Mouse (Mus musculus): ENCODE data around the gene Cldn13. TPM values are rescaled to one million over a fixed set of nuclear protein-coding genes. Genes with fewer than 3 reads are reported as not detected.

Cldn13 gene
- total RNA-seq, 1 experiment, result not detected

DNA sequence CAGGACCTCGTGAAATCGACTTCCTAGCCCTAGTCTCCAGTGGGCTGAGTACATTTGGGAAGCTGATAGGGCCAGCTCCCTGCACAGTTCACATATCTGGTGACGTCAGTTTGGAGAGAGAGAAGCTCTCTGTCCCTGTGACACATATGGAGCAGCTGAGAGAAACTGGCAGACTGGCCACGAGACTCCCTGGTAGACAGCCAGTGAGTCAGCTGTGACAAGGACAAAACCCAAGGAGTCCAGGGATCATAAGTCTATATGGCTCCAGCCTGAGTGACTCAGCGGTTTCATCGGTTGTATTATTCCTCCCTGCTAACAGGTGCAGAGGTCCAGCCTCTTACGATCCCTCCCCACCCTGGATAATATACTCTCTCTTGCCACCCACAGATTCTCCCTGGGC lies 43.8 kb upstream of the Cldn13 start:
- no peak for TF ChIP-seq ZNF384 (IDR thresholded peaks at IDR 0.05; ENCODE audit: low read depth, low read length)
- 0 out of 2 replicates have a peak, but pooled peaks have one; percentile 22 for TF ChIP-seq MAFK (IDR thresholded peaks at IDR 0.05; ENCODE audit: insufficient read depth, low read depth, low read length)
- in situ Hi-C loops (cut with MboI; ENCODE audit: low sequenced_read_pairs in 2 of 2, unreplicated experiment in 2 of 2), result no loop called here
- DNase-seq (ENCODE audit: low read depth, low spot score), result no peak

GRCm38 (mm10) chr5:134955491-134955890 lies 40.2 kb upstream of the Cldn13 start:
- no peaks in the 10 kb centered on the region for H3K9me3 ChIP-seq (ENCODE audit: control insufficient read depth, insufficient read depth, low read depth, low read length)
- no peaks in the 10 kb centered on the region for H3K36me3 ChIP-seq (ENCODE audit: control insufficient read depth, insufficient read depth, low read length, poor library complexity, severe bottlenecking)
- H3K27ac ChIP-seq (ENCODE audit: insufficient read depth, low read depth, low read length, poor library complexity, severe bottlenecking), result no peak overlapping the region
- H3K9ac ChIP-seq (ENCODE audit: insufficient read depth, low read depth, low read length, poor library complexity, severe bottlenecking), result no peak overlapping the region
- in situ Hi-C loops (cut with MboI; ENCODE audit: low sequenced_read_pairs in 2 of 2, unreplicated experiment in 2 of 2), result no loop called here
- H3K4me3 ChIP-seq (ENCODE audit: insufficient read depth in 1 of 2, low read depth in 1 of 2, low read length in 2 of 2, poor library complexity in 1 of 2, severe bottlenecking in 1 of 2), result no peak overlapping the region
- TF ChIP-seq ZNF384 (IDR thresholded peaks at IDR 0.05; ENCODE audit: low read depth, low read length), result no peak
- TF ChIP-seq HCFC1 (IDR thresholded peaks at IDR 0.05; ENCODE audit: borderline replicate concordance, insufficient read depth, low read length), result no peak
- no peak for TF ChIP-seq MAFK (IDR thresholded peaks at IDR 0.05; ENCODE audit: insufficient read depth, low read depth, low read length)
- no peak for TF ChIP-seq CHD2 (IDR thresholded peaks at IDR 0.05; ENCODE audit: low read depth, low read length)
- TF ChIP-seq ZC3H11A (IDR thresholded peaks at IDR 0.05; ENCODE audit: borderline replicate concordance, low read depth, low read length), result no peak
- H3K4me1 ChIP-seq (ENCODE audit: control insufficient read depth in 2 of 2, insufficient read depth in 2 of 2, low read length in 2 of 2, poor library complexity in 1 of 2), result peaks cover 7 to 38% of the 10 kb centered on the region in 2 experiments; a peak in 3 of 4 replicates
- no peak for DNase-seq (ENCODE audit: low read depth, low spot score)

More for the DNA sequence above, 43.8 kb upstream of the Cldn13 start:
- Histone ChIP-seq H3K4me1 (ENCODE audit: control insufficient read depth in 2 of 2, insufficient read depth in 2 of 2, low read length in 2 of 2, poor library complexity in 1 of 2) (peaks cover 3 to 29% of the 10 kb centered on the region in 2 experiments; a peak in 3 of 4 replicates), H3K4me3 (ENCODE audit: insufficient read depth in 1 of 2, low read depth in 1 of 2, low read length in 2 of 2, poor library complexity in 1 of 2, severe bottlenecking in 1 of 2) (no peak overlapping the region), H3K9me3 (ENCODE audit: control insufficient read depth, insufficient read depth, low read depth, low read length) (no peaks in the 10 kb centered on the region), H3K9ac (ENCODE audit: insufficient read depth, low read depth, low read length, poor library complexity, severe bottlenecking) (no peak overlapping the region), H3K27ac (ENCODE audit: insufficient read depth, low read depth, low read length, poor library complexity, severe bottlenecking) (no peak overlapping the region), H3K36me3 (ENCODE audit: control insufficient read depth, insufficient read depth, low read length, poor library complexity, severe bottlenecking) (no peaks in the 10 kb centered on the region)

- in situ Hi-C loops (cut with MboI; ENCODE audit: low sequenced_read_pairs in 2 of 2, unreplicated experiment in 2 of 2), result no loop called here
- no peaks in the 10 kb centered on the region for H3K36me3 ChIP-seq (ENCODE audit: control insufficient read depth, insufficient read depth, low read length, poor library complexity, severe bottlenecking)
- peak overlapping the region; percentile 73 for H3K27ac ChIP-seq (ENCODE audit: insufficient read depth, low read depth, low read length, poor library complexity, severe bottlenecking)
- H3K4me1 ChIP-seq (ENCODE audit: control insufficient read depth in 2 of 2, insufficient read depth in 2 of 2, low read length in 2 of 2, poor library complexity in 1 of 2), result peaks cover 7 to 38% of the 10 kb centered on the region in 2 experiments
- no peak for DNase-seq (ENCODE audit: low read depth, low spot score)
- no peaks in the 10 kb centered on the region for H3K9me3 ChIP-seq (ENCODE audit: control insufficient read depth, insufficient read depth, low read depth, low read length)
- peak overlapping the region; percentile 66 for H3K9ac ChIP-seq (ENCODE audit: insufficient read depth, low read depth, low read length, poor library complexity, severe bottlenecking)
- TF ChIP-seq CHD2 (IDR thresholded peaks at IDR 0.05; ENCODE audit: low read depth, low read length) (no peak), ZNF384 (IDR thresholded peaks at IDR 0.05; ENCODE audit: low read depth, low read length) (no peak), MAFK (IDR thresholded peaks at IDR 0.05; ENCODE audit: insufficient read depth, low read depth, low read length) (no peak), HCFC1 (IDR thresholded peaks at IDR 0.05; ENCODE audit: borderline replicate concordance, insufficient read depth, low read length) (no peak), ZC3H11A (IDR thresholded peaks at IDR 0.05; ENCODE audit: borderline replicate concordance, low read depth, low read length) (no peak)
- H3K4me3 ChIP-seq (ENCODE audit: insufficient read depth in 1 of 2, low read depth in 1 of 2, low read length in 2 of 2, poor library complexity in 1 of 2, severe bottlenecking in 1 of 2), result peak overlapping the region; percentile 47 to 49
Measured at GRCm38 (mm10) chr5:134951053-134951884, 35.9 kb upstream of the Cldn13 start.

DNA sequence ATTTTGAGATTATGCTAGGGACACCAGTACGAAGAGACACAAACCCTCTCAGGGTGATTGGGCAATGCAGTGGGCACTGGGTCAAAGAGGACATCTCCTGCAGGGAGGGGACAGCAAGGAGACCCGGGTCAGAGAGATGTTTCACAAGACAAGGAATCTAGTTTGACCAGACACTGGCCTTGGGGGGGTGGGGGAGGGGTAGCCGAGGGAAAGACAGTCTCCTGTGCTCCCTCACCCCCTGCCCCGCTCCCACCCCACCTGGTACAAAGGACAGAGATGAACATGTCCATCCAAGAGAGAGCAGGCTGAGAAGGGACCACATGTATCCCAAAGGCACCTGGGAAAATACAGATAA lies 32.7 kb upstream of the Cldn13 start:
- in situ Hi-C loops (cut with MboI; ENCODE audit: low sequenced_read_pairs in 2 of 2, unreplicated experiment in 2 of 2), result no loop called here
- TF ChIP-seq CHD2 (IDR thresholded peaks at IDR 0.05; ENCODE audit: low read depth, low read length), result no peak
- no peak for TF ChIP-seq MAFK (IDR thresholded peaks at IDR 0.05; ENCODE audit: insufficient read depth, low read depth, low read length)
- no peak for TF ChIP-seq HCFC1 (IDR thresholded peaks at IDR 0.05; ENCODE audit: borderline replicate concordance, insufficient read depth, low read length)
- TF ChIP-seq ZC3H11A (IDR thresholded peaks at IDR 0.05; ENCODE audit: borderline replicate concordance, low read depth, low read length), result no peak
- no peak for TF ChIP-seq ZNF384 (IDR thresholded peaks at IDR 0.05; ENCODE audit: low read depth, low read length)
- H3K4me3 ChIP-seq (ENCODE audit: insufficient read depth in 1 of 2, low read depth in 1 of 2, low read length in 2 of 2, poor library complexity in 1 of 2, severe bottlenecking in 1 of 2), result no peak overlapping the region
- 0 out of 2 replicates have a peak overlapping the region, but pooled peaks have one; percentile 84 for H3K27ac ChIP-seq (ENCODE audit: insufficient read depth, low read depth, low read length, poor library complexity, severe bottlenecking)
- no peak overlapping the region for H3K9ac ChIP-seq (ENCODE audit: insufficient read depth, low read depth, low read length, poor library complexity, severe bottlenecking)
- peaks cover 7% of the 10 kb centered on the region; the same call in 1 of the 2 replicates for H3K36me3 ChIP-seq (ENCODE audit: control insufficient read depth, insufficient read depth, low read length, poor library complexity, severe bottlenecking)
- H3K9me3 ChIP-seq (ENCODE audit: control insufficient read depth, insufficient read depth, low read depth, low read length), result no peaks in the 10 kb centered on the region
- peaks cover 10 to 43% of the 10 kb centered on the region in 2 experiments for H3K4me1 ChIP-seq (ENCODE audit: control insufficient read depth in 2 of 2, insufficient read depth in 2 of 2, low read length in 2 of 2, poor library complexity in 1 of 2)
- DNase-seq (ENCODE audit: low read depth, low spot score), result no peak

Measured in ES-E14 (cell line).